Comparison of ENCODE assay signal across 7 mouse cellular contexts in genomic region chrX:20950191-20950880, GRCm38 (mm10). TPM values are rescaled to one million over a fixed set of nuclear protein-coding genes. Genes with fewer than 3 reads are reported as not detected.
DNase-seq lines count a peak whose midpoint lies in the region; ATAC-seq lines count a peak whose summit lies in the region.

TSS of gene Elk1 (minus strand) at chrX:20950608.

- DNase-seq in adrenal gland, postnatal 10 days, result peak; percentile 86
- peak; percentile 88 for DNase-seq in embryonic facial prominence, embryonic 10.5 days (ENCODE audit: low spot score)
- peak; percentile 90 for DNase-seq in kidney, adult 11 months
- DNase-seq in limb, embryonic 10.5 days (ENCODE audit: low spot score), result peak; percentile 79
- DNase-seq in spleen, adult 12 weeks (ENCODE audit: low spot score), result peak; percentile 70

- H3K9ac ChIP-seq in midbrain, embryonic 13.5 days (replicated peaks), result peak within 1 kb of the TSS; percentile 70

- no peaks in the 10 kb centered on the region for H3K36me3 ChIP-seq in embryonic facial prominence, embryonic 10.5 days (replicated peaks)
- H3K36me3 ChIP-seq in limb, embryonic 10.5 days, result no peaks in the 10 kb centered on the region
- no peaks in the 10 kb centered on the region for H3K36me3 ChIP-seq in midbrain, embryonic 13.5 days

- peaks cover 3% of the 10 kb centered on the region; the same call in 1 of the 2 replicates for H3K9me3 ChIP-seq in embryonic facial prominence, embryonic 10.5 days
- no peaks in the 10 kb centered on the region for H3K9me3 ChIP-seq in limb, embryonic 10.5 days (replicated peaks)
- H3K9me3 ChIP-seq in midbrain, embryonic 13.5 days, result no peaks in the 10 kb centered on the region

- H3K4me3 ChIP-seq in embryonic facial prominence, embryonic 10.5 days, result peak within 1 kb of the TSS; percentile 71
- H3K4me3 ChIP-seq in limb, embryonic 10.5 days, result peak within 1 kb of the TSS; percentile 64
- peak within 1 kb of the TSS; percentile 60 for H3K4me3 ChIP-seq in midbrain, embryonic 13.5 days (replicated peaks)

- peak; percentile 97 for ATAC-seq in granulocyte monocyte progenitor cell, adult 5-6 weeks (replicated peaks; ENCODE audit: poor library complexity, severe bottlenecking)
- peak; percentile 99 for ATAC-seq in midbrain, embryonic 13.5 days

- WGBS in embryonic facial prominence, embryonic 10.5 days, result 11% methylated on average over 30 of the region's 30 CpGs
- WGBS in limb, embryonic 10.5 days, result 6% methylated on average over 26 of the region's 30 CpGs
- WGBS in midbrain, embryonic 13.5 days, result 13% methylated on average over 29 of the region's 30 CpGs

- H3K27me3 ChIP-seq in embryonic facial prominence, embryonic 10.5 days (replicated peaks; ENCODE audit: low read depth, poor library complexity, severe bottlenecking), result no peaks in the 10 kb centered on the region
- H3K27me3 ChIP-seq in limb, embryonic 10.5 days (ENCODE audit: low read depth, poor library complexity, severe bottlenecking), result no peaks in the 10 kb centered on the region
- H3K27me3 ChIP-seq in midbrain, embryonic 13.5 days, result no peaks in the 10 kb centered on the region

- peak within 1 kb of the TSS; percentile 86 for H3K27ac ChIP-seq in embryonic facial prominence, embryonic 10.5 days (replicated peaks)
- peak within 1 kb of the TSS; percentile 83 for H3K27ac ChIP-seq in limb, embryonic 10.5 days
- H3K27ac ChIP-seq in midbrain, embryonic 13.5 days, result peak within 1 kb of the TSS; percentile 77

- peaks cover 3% of the 10 kb centered on the region; the same call in 1 of the 2 replicates for H3K4me1 ChIP-seq in embryonic facial prominence, embryonic 10.5 days
- no peaks in the 10 kb centered on the region for H3K4me1 ChIP-seq in limb, embryonic 10.5 days
- peaks cover 13% of the 10 kb centered on the region for H3K4me1 ChIP-seq in midbrain, embryonic 13.5 days (replicated peaks)

- peak within 1 kb of the TSS; percentile 58 for H3K4me2 ChIP-seq in midbrain, embryonic 13.5 days (replicated peaks)

RNA-seq across cellular contexts. Expression of gene Elk1, which starts in this region (rescaled TPM):
- 10 to 100 TPM; 11.9 to 16.3 TPM for total RNA-seq in adrenal gland, postnatal 10 days (2021)
- 13.1 and 14.0 TPM in 2 replicates for polyA plus RNA-seq in embryonic facial prominence, embryonic 10.5 days (2016; fragmentation: Nextera tagmentation; extraction: Ambion mirVana)
- total RNA-seq in granulocyte monocyte progenitor cell, adult 5-6 weeks (2014; fragmentation: Nextera tagmentation), result 6.5 and 11.1 TPM in 2 replicates
- total RNA-seq in granulocyte monocyte progenitor cell, adult 5-6 weeks (2017), result 2.7 and 3.3 TPM in 2 replicates
- polyA plus RNA-seq in limb, embryonic 10.5 days (2016; fragmentation: Nextera tagmentation; extraction: Ambion mirVana), result 13.8 and 17.7 TPM in 2 replicates
- 20.9 and 23.4 TPM in 2 replicates for polyA plus RNA-seq in midbrain, embryonic 13.5 days (2015; fragmentation: Nextera tagmentation; extraction: Ambion mirVana)

Comparison
In these comparisons a context has a peak if more than half of its experiments do, and no peak if none do; other contexts are left out.
1. Peak in every context shown above with its lines: DNase-seq, ATAC-seq, H3K4me3 ChIP-seq and H3K27ac ChIP-seq.